Mouse (Mus musculus): Measurements from ENCODE around the gene Frem2.

The Frem2 gene

DNA sequence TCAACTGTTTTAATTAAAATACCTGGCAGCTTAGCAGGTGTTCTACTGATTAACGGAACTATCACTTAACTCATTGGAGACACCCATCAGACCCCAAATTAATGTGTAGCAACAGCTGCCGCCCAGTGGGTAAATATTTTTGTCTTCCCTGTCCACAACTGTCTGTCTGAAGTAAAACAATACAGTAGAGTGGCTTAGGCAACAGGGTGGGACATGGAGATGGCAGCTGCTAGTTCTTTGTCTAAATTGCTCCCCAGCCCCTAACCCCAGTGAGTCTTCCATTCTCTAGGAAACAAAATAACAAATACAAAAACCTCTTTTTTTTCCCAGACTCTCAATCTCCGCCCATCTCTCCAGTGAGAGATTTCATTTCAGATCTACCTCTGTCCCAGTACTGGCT is 36.2 kb downstream of the Frem2 start:
- no peak for DNase-seq (ENCODE audit: low read depth, low spot score)

DNA sequence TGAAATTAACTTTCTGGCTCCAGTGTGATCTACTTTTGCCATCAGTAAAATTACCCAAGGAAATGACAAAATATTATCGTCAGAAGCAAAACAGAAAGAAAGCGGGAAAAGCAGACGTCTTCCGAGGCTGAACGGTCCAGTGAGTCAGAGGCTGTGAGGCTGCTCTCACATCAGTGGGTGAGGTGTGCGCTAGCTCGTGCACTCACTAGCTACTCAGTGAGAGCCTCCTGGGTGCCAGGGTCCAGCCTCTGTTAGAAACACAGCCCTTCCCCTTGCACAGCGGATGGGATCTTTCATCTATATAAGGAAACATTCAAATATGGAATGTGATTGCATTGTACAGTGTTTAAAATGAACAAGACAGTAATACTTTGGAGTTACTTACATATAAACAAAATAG is 36.8 kb downstream of the Frem2 start:
- no peak for DNase-seq (ENCODE audit: low read depth, low spot score)

DNA sequence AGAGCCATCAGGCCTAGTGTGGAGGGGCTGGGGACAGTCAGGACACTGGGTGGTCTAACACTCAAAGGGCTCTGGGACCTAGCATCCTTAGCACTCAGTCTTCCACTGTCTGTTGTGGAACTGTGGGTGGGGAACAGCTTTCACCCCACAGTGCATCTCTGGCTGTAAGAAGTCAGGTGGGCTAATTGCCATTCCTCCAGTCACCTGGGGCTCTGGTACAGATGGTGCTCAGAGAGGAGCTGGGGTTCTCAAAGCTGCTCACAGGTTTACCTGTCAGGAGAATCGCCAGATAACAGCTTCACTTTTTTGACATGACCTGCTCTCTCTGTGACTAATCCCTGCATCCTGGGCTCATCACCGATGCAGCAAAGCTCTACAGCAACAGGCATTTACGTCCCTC is 46.0 kb downstream of the Frem2 start:
- DNase-seq (ENCODE audit: low read depth, low spot score), result no peak

DNA sequence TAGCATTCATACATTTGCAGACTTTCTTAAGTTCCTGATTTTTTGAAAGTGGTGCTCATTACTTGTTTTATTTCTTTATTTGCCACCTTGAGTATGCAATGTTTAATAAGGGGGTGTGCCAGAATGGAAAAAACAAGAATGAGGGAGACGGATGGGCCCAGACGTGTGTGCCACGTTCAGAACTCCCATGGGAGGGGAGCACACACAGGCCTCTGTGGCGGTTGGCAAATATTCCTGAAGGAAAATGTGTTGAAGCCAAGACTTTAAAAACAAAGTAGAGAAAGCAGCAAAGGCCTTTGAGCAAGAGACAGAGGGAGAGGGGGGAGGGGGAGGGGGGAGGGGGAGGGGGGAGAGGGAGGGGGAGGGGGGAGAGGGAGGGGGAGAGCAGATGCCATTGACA is 47.3 kb downstream of the Frem2 start:
- no peak for DNase-seq (ENCODE audit: low read depth, low spot score)

DNA sequence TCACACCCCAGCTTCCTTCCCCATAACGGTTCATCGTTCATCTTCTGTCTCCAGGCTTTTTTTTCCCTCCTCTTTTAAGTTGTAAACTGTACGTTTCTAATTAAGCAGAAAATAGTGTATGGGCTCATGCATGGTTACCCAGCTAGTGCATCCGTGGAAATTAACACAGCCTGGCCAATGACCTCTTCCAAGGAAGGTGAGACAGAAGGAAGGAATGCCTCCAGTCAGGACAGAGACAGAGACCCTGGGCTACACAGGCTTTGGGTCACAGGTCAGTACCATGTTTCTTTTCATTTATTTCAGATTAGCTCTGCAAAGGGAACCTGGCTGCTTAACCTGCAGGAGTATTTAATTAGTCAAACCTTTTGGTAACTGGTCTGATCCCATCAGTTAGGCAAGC is 57.0 kb downstream of the Frem2 start:
- no peak for DNase-seq (ENCODE audit: low read depth, low spot score)

DNA sequence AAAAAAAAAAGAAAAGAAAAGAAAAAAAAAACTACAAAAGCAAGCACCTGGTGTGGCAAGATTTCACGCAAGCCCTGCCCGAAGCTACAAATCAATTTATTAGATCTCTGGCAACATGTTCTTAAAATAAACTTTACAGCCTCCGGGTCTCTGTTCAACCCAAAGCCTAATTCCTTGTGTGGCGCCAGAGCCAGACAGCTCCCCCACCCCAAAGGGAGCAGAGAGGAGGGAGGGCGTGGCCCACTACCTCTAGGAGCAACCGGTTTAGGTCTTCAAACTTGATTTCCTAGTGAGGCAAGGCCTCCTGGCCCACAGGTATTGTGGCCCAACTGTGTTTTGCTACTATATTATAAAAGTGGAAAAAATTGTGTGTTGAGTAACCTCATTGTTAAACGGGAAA is 57.8 kb downstream of the Frem2 start:
- no peak for DNase-seq (ENCODE audit: low read depth, low spot score)

DNA sequence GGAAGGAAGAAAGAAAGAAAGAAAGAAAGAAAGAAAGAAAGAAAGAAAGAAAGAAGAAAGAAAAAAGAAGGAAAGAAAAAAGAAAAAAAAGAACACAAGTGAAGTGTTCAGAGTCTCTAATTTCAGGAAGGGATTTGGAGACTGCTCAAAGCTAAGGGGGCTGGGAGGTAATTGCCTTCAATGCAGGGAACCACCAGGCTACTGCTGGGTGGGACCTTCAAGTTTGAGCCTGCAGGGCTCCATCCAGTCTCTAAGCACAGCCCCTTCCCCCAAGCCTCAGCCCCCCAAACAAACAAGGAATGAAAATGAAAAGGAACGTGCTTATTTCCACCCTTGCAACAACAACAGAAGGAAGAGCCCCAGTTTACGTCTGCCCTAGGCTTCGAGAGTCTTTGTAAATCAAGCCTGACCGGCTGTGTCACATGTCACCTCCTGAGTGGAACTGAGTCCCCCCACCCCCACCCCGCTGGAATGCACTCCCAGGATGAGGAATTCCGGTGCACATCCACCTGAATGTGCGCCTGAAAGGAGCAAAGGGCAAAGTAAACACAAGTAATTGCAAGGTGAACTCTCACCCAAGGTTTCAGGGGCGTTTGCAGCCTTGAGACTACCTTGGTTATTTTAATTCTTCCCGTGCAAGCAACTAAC is 58.9 kb downstream of the Frem2 start:
- DNase-seq (ENCODE audit: low read depth, low spot score), result no peak

DNA sequence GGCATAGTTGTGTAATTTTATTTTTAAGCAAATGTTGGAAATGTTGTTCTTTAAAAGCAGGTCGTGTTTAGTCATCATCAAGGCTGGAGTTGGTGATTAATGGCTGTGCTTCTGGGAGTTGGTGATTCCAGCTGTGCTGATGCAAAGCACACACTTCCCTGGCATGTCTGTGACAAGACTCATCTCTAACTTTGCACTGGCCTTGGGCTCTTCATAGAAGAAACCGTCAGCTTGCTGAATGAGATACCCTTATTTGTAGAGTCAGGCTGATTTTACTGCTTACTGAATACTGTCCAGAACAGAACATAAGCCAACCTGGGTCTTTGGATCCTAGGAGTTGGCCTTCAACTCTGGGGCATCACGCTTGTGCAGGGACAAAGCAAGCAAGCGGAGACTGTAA is 62.7 kb downstream of the Frem2 start:
- no peak for DNase-seq (ENCODE audit: low read depth, low spot score)

DNA sequence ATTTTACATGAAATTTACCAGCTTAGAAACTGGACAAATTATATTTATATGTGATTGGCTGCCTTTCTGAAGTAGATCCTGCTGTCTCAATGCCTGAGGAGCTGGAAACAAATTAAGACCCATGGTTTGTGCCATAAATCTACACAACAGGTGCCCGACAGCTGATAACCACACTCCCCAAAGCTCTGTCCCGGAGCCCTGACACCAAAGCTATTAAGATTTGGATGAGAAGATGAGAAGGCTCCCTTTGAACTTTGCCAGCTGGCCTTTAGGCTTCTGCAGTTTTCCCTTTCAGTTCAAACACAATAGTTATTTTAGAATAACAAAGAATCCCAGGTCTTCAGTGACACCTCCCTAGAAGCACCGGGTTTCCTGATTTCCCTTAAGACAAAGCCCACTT is 63.4 kb downstream of the Frem2 start:
- DNase-seq (ENCODE audit: low read depth, low spot score), result no peak

DNA sequence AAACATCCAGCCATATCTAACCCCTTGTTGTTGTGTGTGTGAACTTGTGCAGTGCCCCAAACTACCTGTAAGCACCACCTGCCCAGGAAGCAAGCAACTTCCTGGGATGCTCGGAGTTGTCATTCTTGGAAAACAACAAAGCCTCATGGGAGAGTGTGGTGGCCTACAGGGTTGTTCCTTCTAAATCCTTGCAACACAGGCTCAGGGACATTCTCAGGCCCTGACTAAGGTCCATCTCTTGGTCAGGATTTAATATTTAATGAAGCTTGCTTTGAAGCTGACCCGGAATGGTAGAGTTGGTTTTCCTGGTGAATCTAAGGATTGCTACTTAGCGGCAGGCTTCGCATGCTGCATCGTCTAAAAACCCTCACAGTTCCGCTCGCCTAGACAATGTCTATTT is 65.1 kb downstream of the Frem2 start:
- DNase-seq (ENCODE audit: low read depth, low spot score), result no peak

DNA sequence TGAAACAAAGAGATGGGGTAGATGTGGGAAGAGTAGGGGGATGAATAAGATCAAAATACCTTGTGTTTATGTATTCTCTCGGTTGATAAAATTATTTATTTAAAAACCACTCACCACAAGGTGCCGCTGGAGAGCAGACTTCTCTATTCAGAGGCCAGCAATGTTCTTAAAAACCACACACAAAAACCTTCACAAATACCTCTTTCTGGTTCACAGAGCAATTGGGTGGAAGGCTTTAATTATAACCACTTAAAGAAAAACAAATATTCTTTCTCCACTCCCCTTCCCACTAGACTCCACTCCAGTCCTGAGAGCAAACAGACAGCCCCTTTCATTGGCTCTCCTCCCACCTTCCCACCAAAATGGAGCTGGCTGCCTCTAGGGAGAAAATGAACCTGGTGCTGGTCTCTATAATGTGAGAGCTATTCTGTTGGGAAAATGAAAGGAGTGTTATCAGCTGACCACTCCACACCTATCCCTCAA is 67.0 kb downstream of the Frem2 start:
- DNase-seq (ENCODE audit: low read depth, low spot score), result peak; percentile 41

DNA sequence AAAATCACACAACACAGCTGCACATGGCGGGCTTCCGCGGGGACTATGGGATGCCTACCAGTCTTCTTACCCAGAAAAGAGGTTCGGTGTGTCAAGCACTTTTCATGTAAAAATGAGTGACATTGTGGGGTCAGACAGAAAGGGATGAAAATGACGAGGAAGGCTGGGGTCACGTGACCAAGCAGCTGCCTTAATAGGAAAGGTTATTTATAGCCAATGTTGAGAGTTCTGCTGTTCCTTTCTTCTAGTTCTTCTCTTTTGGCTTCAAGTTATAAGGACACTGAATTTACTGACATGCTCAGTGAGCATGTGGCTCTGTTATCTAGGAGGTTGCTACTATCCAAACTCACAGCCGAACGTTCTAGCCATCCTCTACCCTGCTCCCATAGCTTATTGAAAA is 73.9 kb downstream of the Frem2 start:
- no peak for DNase-seq (ENCODE audit: low read depth, low spot score)

DNA sequence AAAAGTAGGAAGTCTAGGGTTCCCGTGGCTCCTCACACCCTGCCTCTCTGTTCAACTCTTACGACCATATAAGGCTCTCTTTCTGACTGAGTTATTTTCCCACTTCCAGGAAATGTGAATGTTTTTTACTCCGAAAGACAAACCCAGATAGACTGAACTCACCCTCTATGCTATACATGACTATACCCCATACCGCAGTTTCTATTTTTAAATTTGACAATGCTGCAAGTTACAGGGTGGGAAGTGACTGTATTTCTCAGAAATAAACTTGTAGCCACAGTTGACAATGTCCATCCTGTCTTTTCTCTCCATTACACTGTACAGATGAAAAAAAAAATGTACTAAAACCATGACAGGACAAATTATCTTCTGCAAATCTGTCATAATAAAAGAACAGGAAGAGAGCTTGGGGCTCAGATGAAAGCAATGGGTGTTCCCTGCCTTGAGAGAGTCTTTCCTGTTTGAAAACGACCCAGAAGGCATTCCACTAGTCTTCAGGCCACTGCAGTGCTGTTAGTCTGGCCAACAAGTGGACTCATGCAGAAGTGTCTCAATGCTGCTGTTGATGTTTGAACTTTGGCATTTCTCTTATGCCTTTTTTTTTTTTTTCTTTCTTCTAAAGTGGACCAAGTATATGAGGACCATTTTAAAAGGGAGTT is 76.4 kb downstream of the Frem2 start:
- no peak for DNase-seq (ENCODE audit: low read depth, low spot score)

DNA sequence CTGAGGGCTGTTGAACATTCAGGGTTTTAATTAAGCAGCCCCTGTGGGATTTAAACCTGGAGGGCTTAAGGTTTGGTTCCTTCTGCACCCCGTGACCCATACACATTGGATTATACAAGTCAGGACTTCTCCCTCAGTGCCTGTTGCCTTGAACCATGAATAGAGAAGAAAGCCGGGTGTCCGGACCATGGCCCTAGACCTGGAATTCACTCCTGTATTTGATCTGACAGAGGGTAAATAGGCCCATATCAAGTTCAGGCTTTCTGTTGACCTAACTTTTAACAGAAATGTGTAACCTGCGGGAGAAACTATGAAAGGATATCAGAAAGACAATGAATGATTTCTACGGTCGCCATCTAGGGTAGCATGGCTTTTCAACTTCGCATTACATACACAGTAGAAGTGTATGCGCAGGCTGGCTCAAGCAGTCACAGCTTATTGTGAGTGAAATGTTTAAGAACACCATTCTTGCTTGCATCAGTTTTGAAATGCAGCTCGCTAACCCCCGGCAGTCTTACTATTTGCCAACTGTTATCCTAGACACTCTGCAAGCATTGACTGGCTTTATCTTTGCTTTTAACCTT is 77.9 kb downstream of the Frem2 start:
- DNase-seq (ENCODE audit: low read depth, low spot score), result no peak

DNA sequence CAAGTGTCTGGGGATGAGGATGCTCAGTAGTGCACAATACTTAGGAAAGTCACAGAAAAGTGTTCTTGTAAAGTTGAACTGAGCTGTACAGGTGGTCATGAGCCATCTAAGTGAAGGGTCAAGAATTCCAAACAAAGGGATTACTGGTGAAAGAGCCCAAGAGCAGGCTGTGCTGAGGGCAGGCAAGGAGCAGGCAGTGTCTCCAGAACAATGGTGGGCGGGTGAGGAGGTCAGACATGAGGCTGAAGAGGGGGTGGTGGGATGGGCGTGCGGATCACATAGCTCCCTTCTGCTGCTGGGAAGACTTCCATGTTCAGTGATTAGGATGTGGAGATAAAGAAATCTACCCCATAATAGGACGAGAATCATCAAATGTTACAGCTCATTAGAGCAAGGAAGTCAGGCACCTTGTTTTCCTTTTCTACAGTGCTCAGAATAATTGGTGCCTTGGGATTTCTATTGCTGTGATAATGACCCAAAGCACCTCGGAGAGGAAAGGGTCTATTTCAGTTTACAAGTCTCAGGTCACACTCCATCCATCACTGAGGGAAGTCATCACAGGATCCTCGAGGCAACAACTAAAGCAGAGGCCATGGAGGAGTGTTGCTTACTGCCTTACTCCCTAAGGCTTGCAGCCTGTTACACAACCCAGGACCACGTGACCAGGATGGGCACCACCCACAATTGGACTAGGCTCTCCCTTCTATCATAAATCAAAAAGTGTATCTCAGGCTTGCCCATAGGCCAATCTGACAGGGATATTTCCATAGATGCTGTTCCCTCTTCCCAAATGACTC is 80.6 kb downstream of the Frem2 start:
- no peak for DNase-seq (ENCODE audit: low read depth, low spot score)

DNA sequence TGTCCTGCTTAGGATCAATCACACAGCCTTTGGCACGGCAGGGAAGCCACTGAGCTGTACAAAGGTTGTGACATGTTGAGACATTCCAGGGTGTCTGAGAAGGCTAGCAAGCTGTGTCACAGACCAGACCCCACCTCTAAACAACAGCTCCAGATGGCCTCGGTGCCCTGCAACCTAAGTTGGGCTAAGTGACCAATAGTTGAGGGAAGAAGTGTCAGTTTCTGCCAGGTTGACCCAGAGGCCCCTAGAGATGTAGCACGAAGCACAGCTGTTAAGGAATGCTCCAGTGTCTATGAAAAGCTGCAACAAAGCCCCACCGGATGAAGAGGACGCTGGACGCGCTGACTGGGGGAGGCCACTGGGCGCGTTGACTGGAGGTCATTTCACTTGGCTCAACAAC is 83.0 kb downstream of the Frem2 start:
- DNase-seq (ENCODE audit: low read depth, low spot score), result no peak

DNA sequence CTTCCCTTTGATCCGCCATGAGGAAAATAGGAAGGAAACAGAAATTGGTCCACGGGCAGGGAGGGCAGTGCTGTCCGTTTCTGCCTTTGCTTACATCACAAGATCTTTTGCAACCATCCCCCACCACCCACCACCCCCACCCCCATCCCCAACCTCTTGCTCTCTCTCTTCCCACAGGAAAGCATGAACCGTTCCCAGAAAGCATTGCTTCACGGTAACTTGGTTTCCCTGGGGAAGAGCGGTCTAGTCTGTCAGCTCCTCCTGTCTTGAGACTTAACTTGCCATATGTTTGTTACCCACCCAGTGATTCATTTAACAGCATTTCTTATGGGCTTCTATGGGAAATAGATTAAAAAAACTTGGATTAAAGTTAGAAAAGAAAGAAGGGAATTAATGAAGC is 85.5 kb downstream of the Frem2 start:
- DNase-seq (ENCODE audit: low read depth, low spot score), result no peak

DNA sequence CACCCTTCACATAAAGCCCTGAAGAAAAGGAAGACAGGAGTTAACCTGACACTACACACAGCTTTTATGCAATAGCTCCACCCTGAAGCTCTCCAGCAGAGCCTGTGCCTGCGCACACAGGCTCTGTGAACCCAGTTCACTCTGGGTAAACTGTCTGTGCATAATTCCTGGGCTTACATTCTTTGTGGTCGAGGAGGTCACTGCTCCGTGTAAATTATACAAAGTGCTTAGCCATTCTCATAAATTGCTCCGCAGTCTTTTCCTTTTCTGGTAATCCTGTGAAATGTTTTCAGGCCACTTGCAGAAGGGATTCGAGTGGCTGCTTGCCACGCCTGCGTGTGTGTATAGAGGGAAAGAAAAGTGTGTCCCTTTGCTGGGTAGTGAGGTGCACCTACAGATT is 92.6 kb downstream of the Frem2 start:
- no peak for DNase-seq (ENCODE audit: low read depth, low spot score)

DNA sequence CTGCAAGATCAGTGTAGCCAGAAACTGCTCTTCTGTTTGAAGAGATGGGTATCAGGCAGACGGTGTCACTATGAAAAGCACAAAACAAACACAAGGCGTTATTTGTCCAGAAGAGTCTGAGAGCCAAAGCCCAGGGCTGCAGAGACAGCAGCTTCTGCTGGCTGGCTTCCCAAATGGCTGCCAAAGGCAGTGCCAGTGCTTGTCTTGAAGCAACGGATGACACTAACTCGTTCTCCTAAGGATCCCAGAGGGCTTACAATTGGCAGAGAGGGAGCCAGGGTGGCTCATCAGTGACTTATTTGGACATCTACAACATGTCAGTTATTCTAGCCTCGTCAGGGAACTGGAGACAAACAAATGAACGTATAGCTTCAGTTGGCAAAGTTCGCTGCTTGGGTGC is 93.4 kb downstream of the Frem2 start:
- DNase-seq (ENCODE audit: low read depth, low spot score), result no peak

DNA sequence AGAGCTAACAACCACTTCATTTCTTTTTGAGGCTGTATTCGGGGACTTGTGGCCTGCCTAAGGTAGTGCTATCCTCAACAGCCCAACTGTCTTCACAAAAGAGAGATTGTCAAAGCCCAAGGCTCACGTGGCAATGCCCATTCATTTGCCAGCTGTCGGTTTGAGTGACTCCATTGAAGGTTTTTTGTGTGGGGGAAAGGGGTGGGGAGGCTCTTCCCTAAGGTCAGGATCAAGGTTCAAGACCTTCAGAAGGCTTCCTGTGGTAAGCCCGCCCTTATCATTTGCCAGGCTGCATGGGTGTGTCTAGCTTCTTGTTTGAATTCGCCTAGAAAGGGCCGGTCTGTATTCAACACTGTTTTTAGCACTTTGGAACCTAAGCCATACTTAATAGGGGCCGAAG is 95.3 kb downstream of the Frem2 start:
- DNase-seq (ENCODE audit: low read depth, low spot score), result no peak

DNA sequence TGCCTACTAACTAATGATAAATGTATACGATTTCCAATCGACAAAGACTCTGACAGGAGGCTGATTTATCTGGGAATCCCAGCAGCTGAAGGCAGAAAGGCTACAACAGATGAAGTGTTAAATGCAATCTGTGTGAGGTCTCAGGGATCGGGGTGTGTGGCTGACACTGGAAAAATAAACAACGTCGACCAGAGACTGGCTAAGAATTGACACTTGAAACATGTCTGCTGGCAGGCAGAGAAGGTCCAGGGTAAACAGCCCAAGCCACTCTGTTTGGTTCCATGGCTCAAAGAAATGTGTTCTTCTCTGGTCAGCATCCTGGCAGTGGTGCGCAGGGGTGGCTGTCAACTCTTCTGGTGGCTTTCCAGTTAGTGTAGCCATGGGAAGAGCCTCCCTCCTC is 98.1 kb downstream of the Frem2 start:
- no peak for DNase-seq (ENCODE audit: low read depth, low spot score)

DNA sequence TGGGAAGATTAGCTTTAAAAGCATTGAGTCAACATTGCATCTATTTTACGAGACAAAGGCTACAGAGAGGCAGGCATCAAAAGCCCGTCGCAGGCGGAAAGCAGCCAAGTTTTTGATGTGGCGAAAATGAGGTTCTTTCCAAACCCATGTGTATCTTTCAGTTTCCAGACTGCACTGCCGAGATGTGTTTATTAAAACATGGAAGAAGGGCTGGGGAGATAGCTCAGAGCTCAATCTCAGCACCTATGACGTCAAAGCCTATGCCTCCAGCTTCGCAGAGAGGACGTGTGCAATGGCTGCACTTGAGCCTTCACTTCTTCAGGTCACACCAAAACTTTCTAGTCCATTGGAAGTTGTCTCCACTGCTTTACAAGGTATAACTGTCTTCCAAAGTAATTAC is 98.9 kb downstream of the Frem2 start:
- no peak for DNase-seq (ENCODE audit: low read depth, low spot score)
